Mouse (Mus musculus) Patski (cell line): ENCODE results near the gene Supt6. TPM values are rescaled to one million over a fixed set of nuclear protein-coding genes. Genes with fewer than 3 reads are reported as not detected.

Experiments
- ATAC-seq: fragments of 100-300 bp; one replicate; pipeline ENCODE4 v1.8.0; 2021
- CTCF ChIA-PET: fragments of 350-600 bp; sonication (Branson Sonifier 250); formaldehyde crosslinking; loops from one replicate; lab custom pipeline; 2022; ENCODE audit warnings: inconsistent platforms; lab: Charles Lee
- POLR2A ChIA-PET: fragments of 350-600 bp; sonication (Branson Sonifier 250); formaldehyde crosslinking; loops from one replicate; lab custom pipeline; 2022; ENCODE audit warnings: antibody characterized with exemption, inconsistent platforms; lab: Charles Lee
- DNase-seq: peaks from one replicate; pipeline ENCODE4 v3.0.0-alpha.2; 2011; ENCODE audit warnings: low read depth, low spot score
- H3K27me3 ChIP-seq: fragments of 371-371 bp; one replicate; pipeline ENCODE4 v1.5.1; 2021
- CTCF ChIP-seq: fragments of 100-300 bp; IDR thresholded peaks from one replicate; pipeline ENCODE4 v1.5.1; 2021
- in situ Hi-C: fragments of 300-500 bp; cut with MboI; formaldehyde crosslinking; loops from 3 replicates; pipeline ENCODE4 v1.11.1; 2018; ENCODE audit warnings: low pct_unique_long_range_greater_than_20kb, mixed read lengths
- polyA plus RNA-seq: library from polyadenylated mRNA; unstranded; gene quantifications from one replicate; pipeline ENCODE4 v1.2.3, GENCODE M21; 2021

Supt6 gene
- polyA plus RNA-seq, 1 experiment from 2014 or later = 69.2 TPM

DNA sequence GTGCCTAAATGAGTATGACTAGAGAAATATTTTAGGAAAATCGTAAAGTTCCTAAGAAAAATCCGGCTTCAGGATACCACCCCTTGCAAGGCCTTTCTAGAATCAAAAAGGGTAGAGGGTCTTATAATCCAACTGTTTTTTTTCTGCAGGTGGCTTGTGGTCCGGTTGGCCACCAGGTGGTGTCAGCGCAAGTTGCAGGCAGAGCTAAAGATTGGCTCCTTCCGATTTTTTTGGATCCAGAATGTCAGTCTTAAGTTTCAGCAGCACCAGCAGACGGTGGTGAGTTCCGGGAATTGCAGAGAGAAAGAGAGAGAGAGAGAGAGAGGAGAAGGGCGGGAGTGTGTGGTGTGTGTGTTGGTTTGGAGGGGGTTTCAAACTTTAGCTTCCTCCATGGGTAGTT is 16.8 kb upstream of the Supt6 start:
- ChIA-PET CTCF (interaction anchor here (1.0 to 2.4 kb wide), 6 partner anchors 16 to 82 kb away, joined by 3 to 9 read pairs (median 4); no protein-coding TSS in a partner anchor), POLR2A (interaction anchor here (0.6 to 2.0 kb wide), 3 partner anchors 38 to 84 kb away, joined by 4 to 6 read pairs (median 5); no protein-coding TSS in a partner anchor)
- H3K27me3 ChIP-seq = no peaks in the 10 kb centered on the region
- ATAC-seq (no peak), DNase-seq (no peak)
- in situ Hi-C loops = no loop called here
- TF ChIP-seq CTCF = peak; percentile 87

DNA sequence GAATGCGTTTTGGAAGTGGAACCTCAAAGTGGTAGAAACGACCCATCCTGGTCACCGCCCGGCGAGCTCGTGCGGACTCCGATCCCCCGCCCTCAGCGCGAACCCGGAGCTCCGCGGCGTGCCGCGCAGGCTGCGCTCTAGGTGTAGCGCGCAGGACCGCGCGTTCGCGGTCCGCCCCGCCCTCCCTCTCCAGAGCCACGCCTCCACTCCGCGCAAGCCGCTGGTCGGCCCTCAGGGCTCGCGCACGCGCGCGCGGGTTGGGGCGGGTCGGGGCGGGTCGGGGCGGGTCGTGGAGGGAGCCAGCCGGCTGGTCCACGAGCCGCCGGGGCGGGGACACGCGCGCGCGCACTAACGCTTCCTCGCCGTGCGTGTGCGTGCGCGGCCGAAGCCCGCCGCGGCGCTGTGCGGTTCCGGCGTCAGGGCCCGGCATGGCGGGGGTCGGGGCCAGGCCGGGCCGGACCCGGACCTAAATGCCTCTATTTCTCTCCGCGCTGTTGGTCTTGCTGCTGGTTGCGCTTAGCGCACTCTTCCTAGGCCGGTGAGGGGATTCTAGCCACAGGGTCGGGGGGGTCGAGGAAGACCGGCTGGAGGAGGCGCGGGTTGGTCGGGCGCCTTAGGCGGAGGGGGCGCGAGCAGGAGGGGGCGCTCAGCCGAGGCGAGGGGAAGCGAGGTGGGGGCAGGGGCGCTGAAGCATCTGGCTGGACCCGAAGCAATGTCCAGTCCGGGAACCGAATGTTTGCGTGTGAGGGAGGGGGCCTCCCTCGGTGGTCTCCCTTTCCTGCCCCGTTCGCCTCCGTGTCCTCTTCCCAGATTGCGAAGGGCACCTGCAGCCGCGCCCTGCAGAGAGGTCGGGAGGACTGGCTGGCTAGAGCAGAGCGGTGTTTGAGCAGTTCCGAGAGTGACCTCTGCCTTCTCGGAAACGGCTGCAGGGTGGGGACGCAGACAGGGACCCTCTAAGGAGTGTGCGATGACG is 15.9 kb upstream of the Supt6 start, which contains the start of gene 2610507B11Rik:
2610507B11Rik (plus strand) TSS at position 373 of the 973 bp plus-strand sequence.
- ATAC-seq = peak; percentile 74
- POLR2A ChIA-PET = interaction anchor here (0.6 to 2.0 kb wide), 2 partner anchors 37 to 85 kb away, joined by 4 to 6 read pairs; no protein-coding TSS in a partner anchor
- CTCF ChIA-PET = interaction anchor here (1.0 to 2.4 kb wide), 5 partner anchors 17 to 83 kb away, joined by 3 to 9 read pairs (median 4); no protein-coding TSS in a partner anchor

DNA sequence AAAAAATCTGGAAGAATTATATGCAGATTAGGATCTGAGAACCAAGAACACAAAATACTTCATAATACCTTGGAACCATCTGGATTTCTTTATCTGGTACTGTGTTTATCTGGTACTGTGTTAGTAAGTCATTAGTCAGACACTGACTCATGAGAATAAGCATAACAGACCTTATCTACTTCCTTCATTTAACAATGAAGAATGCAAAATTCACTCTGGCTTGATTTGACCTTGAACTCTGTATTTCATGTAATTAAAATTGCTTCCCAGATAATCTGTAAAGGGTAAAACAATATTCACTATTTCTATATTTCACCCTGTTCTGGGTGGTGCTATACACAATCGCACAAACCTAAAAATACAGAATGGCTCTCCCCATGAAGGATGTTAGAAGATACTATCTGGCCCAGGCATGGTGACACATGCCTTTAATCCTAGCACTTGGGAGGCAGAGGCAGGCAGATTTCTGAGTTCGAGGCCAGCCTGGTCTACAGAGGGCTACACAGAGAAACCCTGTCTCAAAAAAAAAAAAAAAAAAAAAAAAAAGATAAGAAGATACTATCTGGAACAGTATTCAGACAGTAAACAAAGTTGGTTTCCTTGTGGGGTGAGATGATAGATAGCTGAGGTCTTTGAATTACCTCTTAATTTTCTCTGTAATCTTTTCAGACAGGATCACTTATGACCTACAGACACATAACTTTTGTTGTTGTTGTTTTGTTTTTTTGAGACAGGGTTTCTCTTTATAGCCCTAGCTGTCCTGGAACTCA is 14.9 kb upstream of the Supt6 start:
- ChIA-PET CTCF (no interaction called here), POLR2A (no interaction called here)
- TF ChIP-seq CTCF = no peak
- in situ Hi-C loops = no loop called here
- DNase-seq (no peak), ATAC-seq (no peak)
- no peaks in the 10 kb centered on the region for H3K27me3 ChIP-seq

More for the DNA sequence above, 15.9 kb upstream of the Supt6 start, which contains the start of gene 2610507B11Rik:
- no peak for TF ChIP-seq CTCF
- H3K27me3 ChIP-seq = no peaks in the 10 kb centered on the region
- in situ Hi-C loops = no loop called here
- peak; percentile 47 for DNase-seq

DNA sequence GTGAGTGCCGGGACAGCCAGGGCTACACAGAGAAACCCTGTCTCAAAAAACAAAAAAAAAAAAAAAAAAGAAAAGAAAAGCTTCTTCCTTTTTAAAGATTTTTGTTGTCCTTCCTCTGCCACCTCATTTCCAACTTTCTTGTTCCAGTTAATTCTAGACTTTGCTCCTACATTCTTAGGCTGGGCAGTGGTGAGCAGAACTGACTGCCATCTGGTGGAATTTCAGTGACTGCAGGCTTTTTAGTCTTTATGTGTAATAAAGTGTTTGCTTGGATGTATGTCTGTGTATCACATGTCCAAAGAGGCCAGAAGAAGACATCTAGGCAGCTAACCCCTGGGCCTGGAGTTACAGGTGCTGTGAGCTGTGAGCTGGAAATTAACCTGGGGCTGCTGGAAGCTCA is 10.8 kb upstream of the Supt6 start:
- peak; percentile 37 for TF ChIP-seq CTCF
- no peak for ATAC-seq
- no peaks in the 10 kb centered on the region for H3K27me3 ChIP-seq
- in situ Hi-C loops = no loop called here
- no peak for DNase-seq
- ChIA-PET CTCF (no interaction called here), POLR2A (interaction anchor here (0.7 kb wide), 1 partner anchor 11 kb away, joined by 3 read pairs; the partner anchor contains the start of genes Sdf2 and Supt6)

DNA sequence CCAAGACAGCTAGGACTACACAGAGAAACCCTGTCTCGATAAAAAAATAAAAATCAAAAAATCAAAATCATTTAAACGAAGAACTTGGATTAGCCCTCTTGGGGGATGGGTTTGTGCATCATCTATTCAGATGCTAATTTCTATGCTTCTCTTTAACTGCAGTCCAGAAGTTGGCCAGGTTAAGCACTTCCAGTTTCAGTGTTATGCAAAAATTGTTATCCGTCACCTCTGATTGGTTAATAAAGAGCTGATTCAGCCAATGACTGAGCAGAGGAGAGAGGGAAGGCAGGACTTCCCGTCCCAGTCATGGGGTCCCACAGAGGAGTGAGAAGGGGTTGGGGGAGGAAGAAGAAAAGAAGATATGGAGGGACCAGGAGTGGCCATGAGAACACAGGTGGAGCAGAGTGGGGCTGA is 1.9 kb upstream of the Supt6 start:
- ATAC-seq (no peak), DNase-seq (no peak)
- in situ Hi-C loops = no loop called here
- H3K27me3 ChIP-seq = no peaks in the 10 kb centered on the region
- TF ChIP-seq CTCF = no peak
- ChIA-PET CTCF (no interaction called here), POLR2A (no interaction called here)

DNA sequence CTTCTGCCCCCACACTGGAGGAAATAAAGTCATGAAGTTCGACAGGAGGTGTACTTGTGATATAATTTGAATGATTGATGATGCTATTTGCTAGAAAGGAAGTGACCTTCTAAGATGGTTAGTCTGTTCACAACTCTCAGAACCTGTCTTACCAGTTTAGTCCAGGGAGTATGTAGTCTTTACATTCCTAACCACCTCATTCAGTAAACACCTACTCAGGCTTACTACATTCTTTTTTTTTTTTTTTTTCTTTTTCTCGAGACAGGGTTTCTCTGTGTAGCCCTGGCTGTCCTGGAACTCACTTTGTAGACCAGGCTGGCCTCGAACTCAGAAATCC is 1.2 kb upstream of the Supt6 start:
- no peak for DNase-seq
- in situ Hi-C loops = no loop called here
- TF ChIP-seq CTCF = no peak
- CTCF ChIA-PET = interaction anchor here (1.2 kb wide), 1 partner anchor 33 kb away, joined by 3 read pairs; no protein-coding TSS in a partner anchor
- no peaks in the 10 kb centered on the region for H3K27me3 ChIP-seq
- no peak for ATAC-seq
- POLR2A ChIA-PET = interaction anchor here (1.5 kb wide), 1 partner anchor 14 kb away, joined by 4 read pairs; no protein-coding TSS in a partner anchor

DNA sequence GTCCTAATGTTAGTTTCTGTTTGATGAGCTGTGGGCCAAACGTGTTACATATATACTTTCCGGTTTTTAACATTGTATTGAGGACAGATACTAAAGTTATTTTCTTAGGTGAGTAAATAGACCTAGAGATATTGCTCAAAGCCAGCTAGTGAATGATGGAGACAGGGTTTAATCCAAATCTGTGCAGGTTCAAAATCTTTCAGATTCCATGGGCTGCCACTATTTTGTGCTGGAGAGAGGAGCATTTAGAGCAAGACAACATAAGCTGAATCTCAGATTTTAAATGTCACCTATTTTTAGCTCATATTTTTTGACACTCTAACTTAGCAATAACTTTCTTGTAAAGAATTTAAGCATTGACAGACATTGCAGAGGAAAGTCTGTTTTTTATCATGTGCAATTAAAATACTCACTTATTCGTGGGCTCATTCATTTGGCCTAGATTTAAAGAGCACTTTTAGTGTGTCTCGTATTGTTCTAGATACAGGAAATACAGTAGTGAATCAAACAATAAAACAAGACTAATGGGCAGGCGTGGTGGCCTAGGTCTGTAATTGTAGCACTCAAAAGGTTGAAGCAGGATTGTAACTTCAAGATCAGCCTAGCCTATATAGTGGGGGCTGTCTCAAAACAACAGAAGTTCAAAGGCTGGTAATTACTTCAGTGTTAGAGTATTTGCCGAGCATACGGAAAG is 678 bp upstream of the Supt6 start:
- in situ Hi-C loops = no loop called here
- DNase-seq (no peak), ATAC-seq (no peak)
- ChIA-PET POLR2A (interaction anchor here (0.8 to 1.5 kb wide), 3 partner anchors 13 to 21 kb away, joined by 3 to 4 read pairs (median 4); no protein-coding TSS in a partner anchor), CTCF (interaction anchor here (1.2 kb wide), 1 partner anchor 33 kb away, joined by 3 read pairs; no protein-coding TSS in a partner anchor)
- TF ChIP-seq CTCF = no peak
- H3K27me3 ChIP-seq = no peaks in the 10 kb centered on the region

DNA sequence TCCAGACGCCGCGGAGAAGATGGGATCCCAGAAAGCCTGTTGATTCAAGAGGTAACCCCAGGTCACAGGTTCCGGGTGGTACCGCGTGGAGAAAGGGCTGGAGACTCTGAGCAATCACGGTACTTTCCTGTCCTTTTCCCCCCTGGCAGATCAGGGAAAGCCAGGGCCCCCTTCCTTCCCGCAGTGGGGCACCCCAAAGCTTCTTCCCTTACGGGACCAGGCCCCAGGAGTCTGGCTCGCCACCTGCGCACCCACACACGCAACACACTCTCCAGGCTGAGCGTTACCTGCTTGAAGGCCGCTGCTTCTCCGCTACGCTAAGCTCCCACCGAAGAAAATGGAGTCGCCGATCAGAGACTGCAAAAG is 543 bp downstream of the Supt6 start:
- in situ Hi-C loops = no loop called here
- POLR2A ChIA-PET = interaction anchor here (0.5 to 1.5 kb wide), 7 partner anchors 11 to 131 kb away, joined by 3 to 4 read pairs (median 3); no protein-coding TSS in a partner anchor
- H3K27me3 ChIP-seq = no peaks in the 10 kb centered on the region
- DNase-seq (no peak), ATAC-seq (peak; percentile 14)
- TF ChIP-seq CTCF = no peak
- CTCF ChIA-PET = no interaction called here

DNA sequence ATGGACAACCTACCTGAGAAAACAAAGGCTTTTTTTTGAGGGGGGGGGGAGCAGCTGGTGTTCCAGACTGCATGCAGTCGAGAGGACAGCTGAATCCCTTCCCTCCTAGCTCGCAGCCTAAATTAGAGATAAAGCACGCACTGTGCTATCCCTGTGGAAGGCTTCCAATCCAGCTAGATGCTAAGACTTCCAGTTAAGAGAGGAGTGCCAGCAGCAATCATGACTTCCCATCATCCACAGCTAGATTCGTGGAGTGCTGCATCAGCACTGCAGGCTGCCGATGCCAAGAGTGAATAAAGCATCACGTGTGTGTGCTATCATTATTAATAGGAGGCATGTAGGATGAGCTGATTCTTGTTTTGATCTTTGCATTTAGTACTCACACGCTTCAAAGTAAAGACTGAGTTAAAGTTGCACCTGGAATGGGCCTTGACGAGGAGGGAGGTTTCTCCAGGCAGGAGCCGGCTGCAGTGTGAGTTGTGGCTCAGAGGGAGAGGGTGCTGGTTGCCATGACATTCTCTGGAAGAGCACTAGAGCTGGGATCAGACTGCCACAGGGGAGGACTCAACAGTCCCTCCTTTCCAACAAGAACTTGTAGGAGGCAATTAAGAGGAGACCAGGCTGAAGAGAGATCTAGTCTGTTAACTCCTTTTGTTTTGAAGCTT is 5.5 kb downstream of the Supt6 start:
- no peak for TF ChIP-seq CTCF
- DNase-seq (no peak), ATAC-seq (no peak)
- in situ Hi-C loops = no loop called here
- no peaks in the 10 kb centered on the region for H3K27me3 ChIP-seq
- ChIA-PET CTCF (interaction anchor here (1.0 kb wide), 1 partner anchor 12 kb away, joined by 3 read pairs; no protein-coding TSS in a partner anchor), POLR2A (no interaction called here)
